Mouse (Mus musculus) forebrain, embryonic 14.5 days (tissue): ENCODE measurements at regions not wholly inside any gene's neighbourhood (a gene's known extent, or its start where the extent isn't known, plus 50 kb on each side); places are given as distances from the start of the nearest gene placed in this dataset.

Source experiments
- ATAC-seq: fragments of 200-750 bp; cut with Nextera tagmentation; 2 replicates; pipeline ENCODE4 v1.8.0; 2017; ENCODE audit warnings: mild to moderate bottlenecking, moderate library complexity
- DNase-seq: peaks from one replicate; pipeline ENCODE4 v3.0.0-alpha.2; 2015; ENCODE audit warnings: low spot score
- H3K27ac ChIP-seq: fragments of 300-500 bp; sonication (generic); 2 replicates; pipeline ENCODE4 v1.5.1; 2014; ENCODE audit warnings: low read depth, mild to moderate bottlenecking, control low read depth, low read length, moderate library complexity
- H3K27me3 ChIP-seq: fragments of 300-500 bp; sonication (generic); replicated peaks from 2 replicates; pipeline ENCODE4 v1.6.1; 2014; ENCODE audit warnings: low read length, control low read depth, mixed read lengths; ENCODE audit not compliant: control insufficient read depth, insufficient read depth
- H3K36me3 ChIP-seq: fragments of 300-500 bp; sonication (generic); 2 replicates; pipeline ENCODE4 v1.6.1; 2014; ENCODE audit warnings: low read length, control low read depth; ENCODE audit not compliant: control insufficient read depth, insufficient read depth
- H3K4me1 ChIP-seq: fragments of 300-500 bp; sonication (generic); 2 replicates; pipeline ENCODE4 v1.6.1; 2014; ENCODE audit warnings: antibody characterized with exemption, low read length, control low read depth; ENCODE audit not compliant: control insufficient read depth, insufficient read depth
- H3K4me2 ChIP-seq: fragments of 300-500 bp; sonication (generic); 2 replicates; pipeline ENCODE4 v1.6.1; 2014; ENCODE audit warnings: mild to moderate bottlenecking, control low read depth, low read length
- H3K4me3 ChIP-seq: fragments of 300-500 bp; sonication (generic); 2 replicates; pipeline ENCODE4 v1.5.1; 2014; ENCODE audit warnings: low read depth, low read length, control low read depth
- H3K9ac ChIP-seq: fragments of 300-500 bp; sonication (generic); 2 replicates; pipeline ENCODE4 v1.6.1; 2014; ENCODE audit warnings: mild to moderate bottlenecking, low read length, control low read depth, moderate library complexity
- H3K9me3 ChIP-seq: fragments of 300-500 bp; sonication (generic); replicated peaks from 2 replicates; pipeline ENCODE4 v1.6.1; 2016; ENCODE audit warnings: low read length, control low read depth, mixed read lengths; ENCODE audit not compliant: control insufficient read depth
- WGBS: fragments of 180-500 bp; shearing (Covaris S2); extraction: QIAGEN DNeasy Blood & Tissue Kit; methylation state at CpG from one replicate; pipeline ENCODE4 v1.1.7; 2014; 5-methylcytosine and 5-hydroxymethylcytosine counted together

GRCm38 (mm10) chr9:72204357-72204905, 70.2 kb upstream of the Zfp280d start:
- Histone ChIP-seq H3K4me3 (no peak overlapping the region), H3K9ac (no peak overlapping the region), H3K27me3 (no peaks in the 10 kb centered on the region), H3K4me2 (no peak overlapping the region), H3K9me3 (no peaks in the 10 kb centered on the region; the same call in 1 of the 2 replicates), H3K27ac (no peak overlapping the region), H3K4me1 (no peaks in the 10 kb centered on the region), H3K36me3 (no peaks in the 10 kb centered on the region)
- WGBS, result 92% methylated on average over 2 of the region's 2 CpGs
- ATAC-seq (no peak), DNase-seq (no peak)

GRCm38 (mm10) chr9:72205815-72206214, 68.8 kb upstream of the Zfp280d start:
- no peaks in the 10 kb centered on the region for H3K4me1 ChIP-seq

GRCm38 (mm10) chr9:72206911-72207310, 67.7 kb upstream of the Zfp280d start:
- H3K9me3 ChIP-seq, result no peaks in the 10 kb centered on the region
- ATAC-seq (no peak), DNase-seq (no peak)
- 89% methylated on average over 2 of the region's 2 CpGs for WGBS
- H3K4me1 ChIP-seq, result no peaks in the 10 kb centered on the region
- H3K4me3 ChIP-seq, result no peak overlapping the region
- no peak overlapping the region for H3K9ac ChIP-seq
- H3K36me3 ChIP-seq, result no peaks in the 10 kb centered on the region
- H3K4me2 ChIP-seq, result no peak overlapping the region
- no peak overlapping the region for H3K27ac ChIP-seq
- no peaks in the 10 kb centered on the region for H3K27me3 ChIP-seq

More at GRCm38 (mm10) chr9:72205815-72206214, 68.8 kb upstream of the Zfp280d start:
- no peak for ATAC-seq
- DNase-seq, result no peak
- no peak overlapping the region for H3K27ac ChIP-seq
- H3K4me2 ChIP-seq, result no peak overlapping the region
- H3K9me3 ChIP-seq, result no peaks in the 10 kb centered on the region
- H3K4me3 ChIP-seq, result no peak overlapping the region
- H3K36me3 ChIP-seq, result no peaks in the 10 kb centered on the region
- H3K27me3 ChIP-seq, result no peaks in the 10 kb centered on the region
- WGBS, result 87% methylated on average over 7 of the region's 7 CpGs
- no peak overlapping the region for H3K9ac ChIP-seq

GRCm38 (mm10) chr9:72208296-72208695, 66.4 kb upstream of the Zfp280d start:
- Histone ChIP-seq H3K27ac (no peak overlapping the region), H3K36me3 (no peaks in the 10 kb centered on the region), H3K4me2 (no peak overlapping the region), H3K4me1 (no peaks in the 10 kb centered on the region), H3K27me3 (no peaks in the 10 kb centered on the region), H3K9me3 (no peaks in the 10 kb centered on the region), H3K4me3 (no peak overlapping the region), H3K9ac (no peak overlapping the region)
- WGBS, result 53% methylated on average over 7 of the region's 7 CpGs
- DNase-seq (no peak), ATAC-seq (no peak)

- no peaks in the 10 kb centered on the region for H3K9me3 ChIP-seq
- H3K9ac ChIP-seq, result no peak overlapping the region
- H3K27me3 ChIP-seq, result no peaks in the 10 kb centered on the region
- ATAC-seq (no peak), DNase-seq (no peak)
- H3K36me3 ChIP-seq, result no peaks in the 10 kb centered on the region
- H3K4me1 ChIP-seq, result no peaks in the 10 kb centered on the region
- no peak overlapping the region for H3K4me3 ChIP-seq
- no peak overlapping the region for H3K4me2 ChIP-seq
- WGBS, result 67% methylated on average over 11 of the region's 11 CpGs
- H3K27ac ChIP-seq, result no peak overlapping the region
These were observed 57.2 kb upstream of the Zfp280d start for GRCm38 (mm10) chr9:72217296-72218028.

- DNase-seq (peak; percentile 8), ATAC-seq (no peak)
- no peak overlapping the region for H3K27ac ChIP-seq
- no peaks in the 10 kb centered on the region for H3K36me3 ChIP-seq
- H3K27me3 ChIP-seq, result no peaks in the 10 kb centered on the region
- H3K4me2 ChIP-seq, result no peak overlapping the region
- no peaks in the 10 kb centered on the region for H3K9me3 ChIP-seq
- no peak overlapping the region for H3K9ac ChIP-seq
- H3K4me1 ChIP-seq, result no peaks in the 10 kb centered on the region
- WGBS, result 54% methylated on average over 7 of the region's 7 CpGs
- no peak overlapping the region for H3K4me3 ChIP-seq
These were observed 55.9 kb upstream of the Zfp280d start for GRCm38 (mm10) chr9:72218736-72219135.

- H3K9me3 ChIP-seq, result no peaks in the 10 kb centered on the region
- no peak for ATAC-seq
- no peaks in the 10 kb centered on the region for H3K36me3 ChIP-seq
- DNase-seq, result peak; percentile 46
- WGBS, result 82% methylated on average over 12 of the region's 12 CpGs
- H3K4me3 ChIP-seq, result no peak overlapping the region
- H3K27me3 ChIP-seq, result no peaks in the 10 kb centered on the region
- H3K4me2 ChIP-seq, result no peak overlapping the region
- no peak overlapping the region for H3K9ac ChIP-seq
- no peaks in the 10 kb centered on the region for H3K4me1 ChIP-seq
- no peak overlapping the region for H3K27ac ChIP-seq
These were observed 54.8 kb upstream of the Zfp280d start for GRCm38 (mm10) chr9:72219892-72220291.

- Histone ChIP-seq H3K4me3 (no peak overlapping the region), H3K4me2 (no peak overlapping the region), H3K27me3 (no peaks in the 10 kb centered on the region), H3K9ac (no peak overlapping the region), H3K27ac (no peak overlapping the region), H3K9me3 (no peaks in the 10 kb centered on the region), H3K4me1 (no peaks in the 10 kb centered on the region), H3K36me3 (no peaks in the 10 kb centered on the region)
- 87% methylated on average over 5 of the region's 5 CpGs for WGBS
- no peak for DNase-seq
- no peak for ATAC-seq
These were observed 53.3 kb upstream of the Zfp280d start for GRCm38 (mm10) chr9:72221333-72221732.
